Mouse (Mus musculus) adrenal gland, postnatal 14 days (tissue): Measurements from ENCODE around the gene Hat1. TPM values are rescaled to one million over a fixed set of nuclear protein-coding genes. Genes with fewer than 3 reads are reported as not detected.
A peak's percentile ranks its signal among the peaks of the same experiment; 100 is the strongest.

Experiments
- DNase-seq: peaks from one replicate; pipeline ENCODE4 v3.0.0; 2021; ENCODE audit warnings: mixed read lengths
- total RNA-seq: library from RNA; stranded (reverse); gene quantifications from 2 replicates; pipeline ENCODE4 v1.2.3, GENCODE M21; 2021

The Hat1 gene
- total RNA-seq, 1 experiment from 2014 or later, result 40.1 TPM

DNA sequence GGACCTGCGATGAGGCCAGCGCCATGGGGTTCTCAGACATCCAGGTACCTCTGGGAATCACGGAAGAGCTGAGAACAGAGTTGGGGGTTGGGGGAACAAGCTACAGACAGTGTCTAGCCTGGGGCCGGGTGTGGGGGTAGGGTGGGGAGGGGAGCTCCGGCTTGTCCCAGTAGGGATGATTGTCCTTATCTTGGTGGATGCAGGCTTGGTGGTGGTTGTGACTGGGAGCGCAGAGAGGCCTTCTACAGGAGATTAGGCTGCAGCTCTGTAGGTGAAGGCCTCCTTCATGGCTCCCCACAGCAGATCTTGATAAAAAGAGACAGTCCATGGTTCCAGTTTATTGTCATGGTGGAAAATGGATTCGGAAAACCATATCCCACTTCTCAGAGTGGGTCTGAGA is 72.8 kb downstream of the Hat1 start:
- no peak for DNase-seq

DNA sequence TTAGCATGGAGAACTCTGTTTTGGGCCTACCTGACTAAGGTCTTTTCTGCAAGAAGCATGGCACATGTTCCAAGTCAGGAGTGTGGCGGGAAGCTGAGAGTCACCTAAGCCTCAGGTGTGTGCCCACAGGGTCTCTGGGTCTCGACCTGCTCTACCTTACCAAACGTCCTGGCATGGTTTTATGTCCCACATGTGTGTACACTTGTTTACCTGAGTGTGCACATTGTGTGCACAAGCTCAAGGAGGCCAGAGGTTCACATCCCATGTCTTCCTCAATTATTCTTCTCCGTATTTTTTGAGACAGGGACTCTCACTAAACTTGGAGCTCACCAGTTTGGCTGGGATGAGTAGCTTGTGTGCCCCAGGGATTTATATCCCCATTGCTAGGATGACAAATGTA is 73.3 kb downstream of the Hat1 start:
- DNase-seq, result no peak

DNA sequence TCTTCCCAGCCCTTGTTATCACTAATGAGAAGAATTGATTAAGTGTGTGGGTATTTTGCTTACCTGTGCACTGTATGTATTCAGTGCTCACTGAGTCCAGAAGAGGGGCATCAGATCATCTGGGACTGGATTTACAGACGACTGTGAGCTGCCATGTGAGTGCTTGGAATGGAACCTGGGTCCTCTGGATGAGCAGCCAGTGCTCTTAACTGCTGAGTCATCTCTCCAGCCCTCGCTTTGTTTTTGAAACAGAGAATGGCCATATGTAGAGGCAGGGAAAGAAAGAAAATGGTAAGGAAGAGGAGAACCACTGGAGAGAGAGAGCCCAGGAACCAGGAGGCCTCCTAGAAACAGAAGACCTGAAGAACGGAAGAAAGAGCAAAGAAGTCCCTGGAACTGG is 73.8 kb downstream of the Hat1 start:
- DNase-seq, result no peak

DNA sequence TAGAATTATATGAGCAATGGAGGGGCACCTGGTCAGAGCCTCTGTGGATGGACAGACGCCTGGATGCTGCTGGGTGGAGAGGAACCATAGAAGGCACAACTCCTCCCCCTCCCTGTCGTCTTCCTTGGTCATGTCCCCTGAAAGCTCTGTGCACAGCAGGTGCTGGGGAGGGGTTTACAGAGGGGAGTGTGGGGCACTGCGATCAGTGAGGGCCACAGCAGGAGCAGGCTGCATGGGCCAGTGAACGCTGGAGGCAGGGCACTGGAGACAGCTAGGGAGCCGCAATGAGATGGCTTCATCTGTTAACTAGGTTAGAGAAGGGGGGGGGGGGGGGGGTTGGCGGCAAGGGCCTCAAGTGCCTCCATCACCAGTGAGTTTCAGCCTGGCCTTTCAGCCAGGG is 77.3 kb downstream of the Hat1 start:
- DNase-seq, result no peak

DNA sequence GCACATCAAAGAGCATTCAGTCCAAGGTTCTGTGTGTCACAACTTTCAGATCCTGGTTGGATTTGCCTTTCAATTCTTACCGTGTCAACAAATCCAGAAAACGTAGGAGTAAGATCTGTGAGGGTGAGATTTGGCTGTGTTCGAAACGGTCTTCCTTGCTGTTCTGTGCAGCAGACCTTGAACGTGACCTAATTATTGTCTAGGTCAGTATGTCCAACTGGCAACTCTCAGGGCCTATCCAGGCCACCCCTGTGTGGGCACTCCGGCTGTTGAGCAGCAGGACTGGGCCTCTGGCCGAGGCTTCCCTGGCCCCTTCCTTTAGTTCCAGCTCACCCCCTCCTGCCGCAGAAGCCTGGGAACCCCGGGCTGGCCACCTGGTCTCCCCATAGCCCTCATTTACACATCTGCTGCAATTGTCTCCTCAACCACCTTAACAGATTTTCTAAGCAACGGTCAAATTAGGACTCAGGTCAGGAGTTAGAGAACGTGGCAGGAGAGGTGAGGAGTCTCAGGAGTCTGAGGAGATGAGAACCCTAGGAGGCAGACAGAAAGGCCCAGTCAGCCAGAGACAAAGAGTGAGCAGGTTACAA is 78.2 kb downstream of the Hat1 start:
- peak; percentile 50 for DNase-seq

DNA sequence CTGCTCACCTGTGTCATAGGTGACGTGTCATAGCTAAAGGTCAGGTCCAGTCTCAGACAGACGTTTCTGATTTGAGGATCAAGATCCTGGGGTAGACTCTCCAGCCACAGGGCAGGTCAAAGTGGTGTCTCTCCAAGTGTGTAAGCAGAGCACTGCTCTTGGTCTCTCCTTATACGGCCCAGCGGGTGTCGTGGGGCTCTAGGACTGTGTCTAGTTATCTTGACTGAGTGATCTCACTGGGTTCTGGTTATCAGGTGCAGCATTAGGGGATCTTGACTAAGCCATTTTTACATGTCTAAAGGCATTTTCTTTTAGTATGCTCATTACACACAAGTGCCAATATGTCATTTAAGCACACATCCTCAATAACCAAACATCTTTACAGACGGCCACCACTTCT is 82.3 kb downstream of the Hat1 start:
- DNase-seq, result no peak

DNA sequence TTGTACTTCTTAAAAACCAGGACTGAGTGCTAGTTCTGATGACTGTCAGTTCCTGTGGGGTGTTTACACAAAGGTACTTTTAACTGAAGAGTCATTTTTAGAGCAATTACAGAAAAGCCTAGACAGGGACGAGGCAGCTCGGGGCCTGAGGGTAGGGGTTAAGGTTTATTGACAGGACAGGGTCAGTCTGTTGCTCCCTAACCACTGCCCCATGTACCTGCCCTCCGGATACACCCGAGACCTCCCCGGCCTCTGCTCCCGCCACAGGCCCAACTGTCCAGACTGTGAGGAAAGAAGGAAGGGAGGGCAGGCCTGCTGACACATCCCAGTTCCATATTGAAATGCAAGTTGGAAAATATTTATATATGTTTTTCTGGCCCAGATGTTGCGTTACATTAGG is 85.1 kb downstream of the Hat1 start:
- DNase-seq, result no peak

DNA sequence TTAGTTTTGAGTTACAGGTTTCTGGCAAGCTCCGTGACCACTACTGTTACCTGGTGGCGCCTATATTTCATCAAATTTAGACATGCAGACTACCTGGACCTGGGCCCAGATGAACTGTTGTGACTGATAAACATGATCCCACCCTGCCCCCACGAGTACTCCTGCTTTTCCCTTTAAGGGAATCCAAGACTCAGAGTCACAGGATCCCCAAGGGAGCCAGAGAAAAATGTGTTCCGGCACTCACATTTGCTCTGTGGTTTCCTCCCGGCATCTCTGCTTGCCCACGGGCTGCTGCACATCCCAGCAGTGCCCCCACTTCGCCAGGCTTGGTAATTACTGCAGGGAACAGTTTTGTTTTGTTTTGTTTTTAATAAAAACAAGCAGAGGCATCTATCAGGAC is 85.6 kb downstream of the Hat1 start:
- DNase-seq, result no peak

DNA sequence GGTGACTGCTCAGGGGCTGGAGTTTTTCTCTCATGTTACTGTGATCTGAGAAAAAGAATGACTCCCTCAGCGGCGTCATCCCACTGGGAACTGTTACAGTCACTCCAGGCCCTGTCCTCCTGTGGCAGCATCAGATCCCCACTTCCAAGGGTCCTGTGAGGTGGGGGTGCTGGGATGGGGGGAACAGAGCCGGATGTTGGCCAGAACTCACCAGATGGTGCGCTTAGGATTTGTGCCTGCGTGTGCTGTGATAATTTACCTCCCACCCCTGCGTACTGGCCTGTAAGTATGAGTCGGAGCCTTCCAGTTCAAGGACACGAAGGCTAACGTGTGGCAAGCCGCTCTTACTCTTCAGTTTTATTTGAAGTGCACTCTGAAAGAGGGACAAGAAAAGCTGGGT is 86.6 kb downstream of the Hat1 start:
- no peak for DNase-seq

DNA sequence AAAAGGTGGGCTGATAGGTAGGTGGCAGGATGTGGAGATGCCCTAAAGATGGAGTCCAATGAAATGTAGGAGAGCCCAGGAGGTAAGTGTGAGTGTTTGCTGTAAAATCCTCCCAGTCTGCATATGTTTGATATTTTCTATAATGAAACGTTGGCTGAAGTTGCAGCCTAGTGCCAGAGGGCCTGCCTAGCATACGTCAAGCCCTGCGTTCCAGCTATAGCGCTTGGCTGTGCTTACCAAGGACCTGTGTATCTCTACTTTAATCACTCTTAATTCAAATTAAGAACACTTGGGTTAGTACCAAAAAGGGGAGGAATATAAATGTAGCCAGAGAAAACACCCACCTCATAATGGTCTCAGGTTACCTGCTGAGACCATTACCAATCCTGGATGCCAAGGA is 87.0 kb downstream of the Hat1 start:
- no peak for DNase-seq

DNA sequence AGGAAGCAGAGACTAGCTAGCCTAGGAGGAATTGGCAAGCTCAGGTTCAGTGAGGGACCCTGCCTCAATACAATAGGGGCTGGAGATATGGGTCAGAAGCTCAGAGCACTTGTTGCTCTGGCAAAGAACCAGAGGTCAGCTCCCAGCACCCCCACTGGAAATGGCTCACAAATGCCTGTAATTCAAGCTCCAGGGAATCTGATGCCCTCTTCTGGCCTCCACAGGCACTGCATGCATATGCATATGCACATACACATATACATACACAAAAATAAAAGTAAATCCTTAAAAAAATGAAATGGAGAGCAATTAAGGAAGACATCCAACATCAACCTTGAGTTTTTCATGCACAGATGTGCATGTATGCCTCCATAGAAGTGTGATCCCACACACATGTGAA is 89.0 kb downstream of the Hat1 start:
- DNase-seq, result no peak

DNA sequence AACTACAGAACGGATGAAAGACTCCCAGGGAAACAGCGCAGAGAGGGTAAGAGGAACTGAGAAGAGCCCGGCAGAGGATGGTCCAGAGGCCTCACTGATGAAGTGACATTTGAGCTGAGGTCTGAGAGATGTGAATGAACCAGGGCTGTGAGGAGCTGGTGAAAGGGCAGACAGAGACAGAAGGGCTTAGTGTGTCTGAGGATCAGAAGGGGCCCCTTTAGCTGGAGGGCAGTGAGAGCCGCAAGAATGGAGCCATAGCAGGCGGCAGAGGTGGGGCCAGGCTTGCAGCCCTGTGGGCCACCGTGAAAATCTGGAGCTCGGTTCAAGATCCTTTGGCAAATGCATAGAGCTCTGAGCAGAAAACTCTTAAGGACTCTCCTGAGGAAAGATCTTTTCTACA is 91.2 kb downstream of the Hat1 start:
- no peak for DNase-seq

DNA sequence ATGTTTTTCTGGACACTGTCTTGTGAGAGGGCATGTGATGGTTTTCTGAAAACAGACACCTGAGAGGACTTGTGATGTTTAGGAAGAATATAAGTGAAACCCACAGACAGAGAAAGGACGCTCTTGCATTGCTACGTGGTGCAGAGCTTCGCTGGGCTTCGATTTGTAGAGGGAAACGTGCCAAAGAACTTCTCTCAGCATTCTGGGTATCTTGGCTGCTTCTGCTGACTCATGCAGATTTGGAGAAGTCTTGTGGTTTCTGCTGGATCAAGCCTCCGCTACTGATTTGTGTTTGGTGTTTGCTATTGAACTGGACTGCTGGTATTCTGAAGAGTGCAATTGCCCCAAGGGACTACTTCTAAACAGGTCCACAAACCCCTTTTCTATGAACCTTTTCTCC is 93.1 kb downstream of the Hat1 start:
- no peak for DNase-seq

DNA sequence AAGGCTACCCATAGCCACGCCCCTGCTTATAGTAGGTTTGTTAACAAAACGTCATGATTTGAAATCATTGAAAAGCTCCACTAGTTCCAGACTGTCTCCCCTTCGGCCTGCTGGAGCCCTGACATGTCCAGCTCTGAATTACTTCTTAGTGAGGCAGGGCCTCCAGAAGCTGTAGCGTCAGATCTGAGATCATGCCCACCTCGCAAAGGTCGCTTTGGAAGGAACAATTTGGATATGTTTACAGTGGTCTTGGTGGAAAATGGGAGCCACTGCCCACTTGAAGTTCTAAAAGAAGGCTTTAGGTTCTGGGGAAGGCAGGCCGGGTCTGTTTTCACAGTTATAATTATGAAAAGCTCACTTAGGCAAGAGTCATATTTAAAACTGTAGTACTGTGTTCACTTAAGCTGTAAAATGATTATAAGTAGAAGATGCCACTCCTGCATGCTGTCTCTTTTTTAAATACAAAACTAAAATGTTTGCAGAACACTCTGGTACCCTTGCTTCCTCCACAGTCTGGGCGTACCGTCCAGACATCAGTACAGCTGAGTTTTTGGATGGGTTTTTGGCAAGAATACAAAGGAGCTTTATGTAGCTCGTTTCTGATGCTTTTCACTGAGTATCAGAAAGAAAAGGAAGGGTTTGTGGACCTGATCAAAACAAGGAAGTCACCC is 94.4 kb downstream of the Hat1 start:
- no peak for DNase-seq

DNA sequence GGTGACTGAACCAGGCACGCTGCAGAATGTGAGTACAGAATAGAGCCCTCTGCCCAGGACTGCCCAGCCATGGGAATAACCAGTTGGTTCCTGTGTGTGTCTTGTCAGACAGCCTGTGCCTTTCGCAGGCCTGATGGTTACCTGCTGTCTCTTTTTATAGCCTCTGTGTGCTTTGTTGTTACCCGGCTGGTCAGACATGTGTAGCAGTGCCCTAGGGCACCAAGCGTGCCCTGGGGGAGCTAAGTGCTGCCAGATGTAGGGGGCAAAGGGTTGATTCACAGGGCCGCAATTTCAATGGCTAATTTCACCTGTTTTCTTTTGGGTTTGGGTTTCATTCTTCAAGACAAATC is 94.9 kb downstream of the Hat1 start:
- DNase-seq, result no peak

Other genes with a start within 250 kb of the Hat1 start
- gene Dync1i2, start 177.3 kb upstream of the Hat1 start, total RNA-seq, result 84.0 and 84.5 TPM in 2 replicates
- gene Slc25a12, start 21.2 kb upstream of the Hat1 start, total RNA-seq, result 64.9 and 73.7 TPM in 2 replicates
- gene Metap1d, start 64.3 kb downstream of the Hat1 start, total RNA-seq, result 36.3 and 36.5 TPM in 2 replicates
- 0.11 and 0.26 TPM in 2 replicates for gene Dlx1, start 139.2 kb downstream of the Hat1 start, total RNA-seq
- gene Dlx2, start 157.8 kb downstream of the Hat1 start, total RNA-seq, result 0.19 and 0.22 TPM in 2 replicates